Mouse (Mus musculus) gastrocnemius, postnatal 10 days (tissue): ENCODE measurements at regions not wholly inside any gene's neighbourhood (a gene's known extent, or its start where the extent isn't known, plus 50 kb on each side); places are given as distances from the start of the nearest gene placed in this dataset.

ENCODE experiments used
- DNase-seq: peaks from one replicate; pipeline ENCODE4 v3.0.0; 2021; ENCODE audit warnings: mixed read lengths

GRCm38 (mm10) chr2:148558365-148558764, 114.0 kb upstream of the Nxt1 start:
- DNase-seq, result no peak

GRCm38 (mm10) chr2:148551207-148551606, 107.8 kb upstream of the Cd93 start:
- no peak for DNase-seq

- no peak for DNase-seq
Observed at GRCm38 (mm10) chr2:148549618-148550017, 106.3 kb upstream of the Cd93 start.

GRCm38 (mm10) chr2:148542340-148542739, 99.0 kb upstream of the Cd93 start:
- no peak for DNase-seq

- no peak for DNase-seq
Observed at GRCm38 (mm10) chr2:148537914-148538510, 94.6 kb upstream of the Cd93 start.

- no peak for DNase-seq
Observed at GRCm38 (mm10) chr2:148537251-148537650, 93.9 kb upstream of the Cd93 start.

GRCm38 (mm10) chr2:148536608-148537007, 93.2 kb upstream of the Cd93 start:
- no peak for DNase-seq

GRCm38 (mm10) chr2:148535562-148536180, 92.3 kb upstream of the Cd93 start:
- peak; percentile 26 for DNase-seq

GRCm38 (mm10) chr2:148532051-148532450, 88.7 kb upstream of the Cd93 start:
- DNase-seq, result no peak

- DNase-seq, result no peak
Observed at GRCm38 (mm10) chr2:148530546-148530945, 87.2 kb upstream of the Cd93 start.

GRCm38 (mm10) chr2:148529900-148530299, 86.5 kb upstream of the Cd93 start:
- no peak for DNase-seq

GRCm38 (mm10) chr2:148527755-148528154, 84.4 kb upstream of the Cd93 start:
- no peak for DNase-seq

GRCm38 (mm10) chr2:148525496-148525895, 82.1 kb upstream of the Cd93 start:
- DNase-seq, result no peak

GRCm38 (mm10) chr2:148523401-148523800, 80.0 kb upstream of the Cd93 start:
- DNase-seq, result no peak

GRCm38 (mm10) chr2:148522936-148523335, 79.6 kb upstream of the Cd93 start:
- no peak for DNase-seq

GRCm38 (mm10) chr2:148521966-148522575, 78.7 kb upstream of the Cd93 start:
- no peak for DNase-seq

- no peak for DNase-seq
Observed at GRCm38 (mm10) chr2:148520291-148520690, 76.9 kb upstream of the Cd93 start.

- no peak for DNase-seq
Observed at GRCm38 (mm10) chr2:148519689-148520290, 76.4 kb upstream of the Cd93 start.

- no peak for DNase-seq
Observed at GRCm38 (mm10) chr2:148517906-148518305, 74.5 kb upstream of the Cd93 start.

GRCm38 (mm10) chr2:148510008-148510681, 66.8 kb upstream of the Cd93 start:
- DNase-seq, result no peak

- no peak for DNase-seq
Observed at GRCm38 (mm10) chr2:148509357-148509756, 66.0 kb upstream of the Cd93 start.

- no peak for DNase-seq
Observed at GRCm38 (mm10) chr2:148507523-148507922, 64.2 kb upstream of the Cd93 start.

GRCm38 (mm10) chr2:148506966-148507365, 63.6 kb upstream of the Cd93 start:
- DNase-seq, result no peak
